Mouse (Mus musculus): ENCODE data around the gene Melk. TPM values are rescaled to one million over a fixed set of nuclear protein-coding genes. Genes with fewer than 3 reads are reported as not detected.

Melk gene
- polyA plus RNA-seq, 1 experiment from 2014 or later, result 68.4 TPM

GRCm38 (mm10) chr4:44292534-44292933 lies 8.1 kb upstream of the Melk start:
- WGBS, result 18% methylated on average over 7 of the region's 7 CpGs
- Histone ChIP-seq H3K9me3 (replicated peaks) (no peaks in the 10 kb centered on the region), H3K36me3 (no peaks in the 10 kb centered on the region), H3K27ac (no peak overlapping the region), H3K4me1 (no peaks in the 10 kb centered on the region), H3K4me3 (no peak overlapping the region), H3K27me3 (ENCODE audit: low read depth, poor library complexity, severe bottlenecking) (no peaks in the 10 kb centered on the region)
- DNase-seq (ENCODE audit: low spot score), result peak; percentile 42

GRCm38 (mm10) chr4:44295837-44296236 lies 4.8 kb upstream of the Melk start:
- Histone ChIP-seq H3K9me3 (replicated peaks) (no peaks in the 10 kb centered on the region), H3K27ac (no peak overlapping the region), H3K27me3 (ENCODE audit: low read depth, poor library complexity, severe bottlenecking) (no peaks in the 10 kb centered on the region), H3K4me1 (no peaks in the 10 kb centered on the region), H3K36me3 (no peaks in the 10 kb centered on the region), H3K4me3 (no peak overlapping the region)
- WGBS, result 52% methylated on average over 1 of the region's 1 CpGs
- DNase-seq (ENCODE audit: low spot score), result no peak

GRCm38 (mm10) chr4:44306585-44306984 lies 5.9 kb downstream of the Melk start:
- peaks cover 87% of the 10 kb centered on the region for H3K36me3 ChIP-seq
- DNase-seq (ENCODE audit: low spot score), result no peak
- H3K27ac ChIP-seq, result no peak overlapping the region
- H3K27me3 ChIP-seq (ENCODE audit: low read depth, poor library complexity, severe bottlenecking), result no peaks in the 10 kb centered on the region
- H3K4me1 ChIP-seq, result peaks cover 13% of the 10 kb centered on the region
- WGBS, result 89% methylated on average over 7 of the region's 7 CpGs
- H3K4me3 ChIP-seq, result no peak overlapping the region
- no peaks in the 10 kb centered on the region for H3K9me3 ChIP-seq (replicated peaks)

GRCm38 (mm10) chr4:44310429-44310828 lies 9.8 kb downstream of the Melk start:
- no peaks in the 10 kb centered on the region for H3K9me3 ChIP-seq (replicated peaks)
- H3K4me1 ChIP-seq, result no peaks in the 10 kb centered on the region
- 90% methylated on average over 4 of the region's 4 CpGs for WGBS
- no peaks in the 10 kb centered on the region for H3K27me3 ChIP-seq (ENCODE audit: low read depth, poor library complexity, severe bottlenecking)
- no peak overlapping the region for H3K4me3 ChIP-seq
- peaks cover 97% of the 10 kb centered on the region for H3K36me3 ChIP-seq
- DNase-seq (ENCODE audit: low spot score), result no peak
- H3K27ac ChIP-seq, result no peak overlapping the region

GRCm38 (mm10) chr4:44310911-44311310 lies 10.2 kb downstream of the Melk start:
- no peaks in the 10 kb centered on the region for H3K4me1 ChIP-seq
- H3K27ac ChIP-seq, result no peak overlapping the region
- no peaks in the 10 kb centered on the region for H3K9me3 ChIP-seq (replicated peaks)
- peaks cover 96% of the 10 kb centered on the region for H3K36me3 ChIP-seq
- WGBS, result 86% methylated on average over 4 of the region's 4 CpGs
- DNase-seq (ENCODE audit: low spot score), result no peak
- no peak overlapping the region for H3K4me3 ChIP-seq
- H3K27me3 ChIP-seq (ENCODE audit: low read depth, poor library complexity, severe bottlenecking), result no peaks in the 10 kb centered on the region

- Histone ChIP-seq H3K27me3 (ENCODE audit: low read depth, poor library complexity, severe bottlenecking) (no peaks in the 10 kb centered on the region), H3K27ac (no peak overlapping the region), H3K4me1 (no peaks in the 10 kb centered on the region), H3K9me3 (replicated peaks) (no peaks in the 10 kb centered on the region), H3K36me3 (peaks cover 82% of the 10 kb centered on the region), H3K4me3 (no peak overlapping the region)
- 83% methylated on average over 12 of the region's 12 CpGs for WGBS
- no peak for DNase-seq (ENCODE audit: low spot score)
Measured at GRCm38 (mm10) chr4:44316270-44316809, 15.7 kb downstream of the Melk start.

- WGBS, result 95% methylated on average over 6 of the region's 6 CpGs
Measured at GRCm38 (mm10) chr4:44320448-44320847, 19.8 kb downstream of the Melk start.

GRCm38 (mm10) chr4:44322124-44322523 lies 21.4 kb downstream of the Melk start:
- DNase-seq (ENCODE audit: low spot score), result no peak
- no peaks in the 10 kb centered on the region for H3K9me3 ChIP-seq (replicated peaks)
- H3K27me3 ChIP-seq (ENCODE audit: low read depth, poor library complexity, severe bottlenecking), result no peaks in the 10 kb centered on the region
- no peaks in the 10 kb centered on the region for H3K4me1 ChIP-seq
- WGBS, result 96% methylated on average over 7 of the region's 7 CpGs
- H3K36me3 ChIP-seq, result peaks cover 80% of the 10 kb centered on the region
- no peak overlapping the region for H3K27ac ChIP-seq
- H3K4me3 ChIP-seq, result no peak overlapping the region

More at GRCm38 (mm10) chr4:44320448-44320847, 19.8 kb downstream of the Melk start:
- Histone ChIP-seq H3K9me3 (replicated peaks) (no peaks in the 10 kb centered on the region), H3K4me1 (no peaks in the 10 kb centered on the region), H3K36me3 (peaks cover 77% of the 10 kb centered on the region), H3K27me3 (ENCODE audit: low read depth, poor library complexity, severe bottlenecking) (no peaks in the 10 kb centered on the region), H3K4me3 (no peak overlapping the region), H3K27ac (no peak overlapping the region)
- no peak for DNase-seq (ENCODE audit: low spot score)

- no peak overlapping the region for H3K4me3 ChIP-seq
- no peak overlapping the region for H3K27ac ChIP-seq
- no peak for DNase-seq (ENCODE audit: low spot score)
- no peaks in the 10 kb centered on the region for H3K9me3 ChIP-seq (replicated peaks)
- 59% methylated on average over 4 of the region's 4 CpGs for WGBS
- peaks cover 83% of the 10 kb centered on the region for H3K36me3 ChIP-seq
- no peaks in the 10 kb centered on the region for H3K4me1 ChIP-seq
- H3K27me3 ChIP-seq (ENCODE audit: low read depth, poor library complexity, severe bottlenecking), result no peaks in the 10 kb centered on the region
Measured at GRCm38 (mm10) chr4:44325453-44325852, 24.8 kb downstream of the Melk start.

- 93% methylated on average over 3 of the region's 3 CpGs for WGBS
Measured at GRCm38 (mm10) chr4:44326721-44327120, 26.0 kb downstream of the Melk start.

GRCm38 (mm10) chr4:44327976-44328375 lies 27.3 kb downstream of the Melk start:
- Histone ChIP-seq H3K9me3 (replicated peaks) (no peaks in the 10 kb centered on the region), H3K36me3 (peaks cover 83% of the 10 kb centered on the region)
- 86% methylated on average over 1 of the region's 1 CpGs for WGBS

More at GRCm38 (mm10) chr4:44326721-44327120, 26.0 kb downstream of the Melk start:
- H3K4me3 ChIP-seq, result no peak overlapping the region
- H3K4me1 ChIP-seq, result no peaks in the 10 kb centered on the region
- no peaks in the 10 kb centered on the region for H3K9me3 ChIP-seq (replicated peaks)
- no peak overlapping the region for H3K27ac ChIP-seq
- H3K36me3 ChIP-seq, result peaks cover 80% of the 10 kb centered on the region
- no peak for DNase-seq (ENCODE audit: low spot score)
- no peaks in the 10 kb centered on the region for H3K27me3 ChIP-seq (ENCODE audit: low read depth, poor library complexity, severe bottlenecking)

GRCm38 (mm10) chr4:44335006-44335405 lies 34.3 kb downstream of the Melk start:
- no peaks in the 10 kb centered on the region for H3K9me3 ChIP-seq (replicated peaks)
- no peak overlapping the region for H3K27ac ChIP-seq
- H3K4me3 ChIP-seq, result no peak overlapping the region
- WGBS, result 94% methylated on average over 8 of the region's 8 CpGs
- peaks cover 63% of the 10 kb centered on the region for H3K36me3 ChIP-seq
- no peaks in the 10 kb centered on the region for H3K27me3 ChIP-seq (ENCODE audit: low read depth, poor library complexity, severe bottlenecking)
- H3K4me1 ChIP-seq, result no peaks in the 10 kb centered on the region
- no peak for DNase-seq (ENCODE audit: low spot score)

More at GRCm38 (mm10) chr4:44327976-44328375, 27.3 kb downstream of the Melk start:
- Histone ChIP-seq H3K27me3 (ENCODE audit: low read depth, poor library complexity, severe bottlenecking) (no peaks in the 10 kb centered on the region), H3K27ac (no peak overlapping the region), H3K4me1 (no peaks in the 10 kb centered on the region), H3K4me3 (no peak overlapping the region)
- no peak for DNase-seq (ENCODE audit: low spot score)

- Histone ChIP-seq H3K36me3 (peaks cover 61% of the 10 kb centered on the region), H3K4me3 (no peak overlapping the region), H3K4me1 (no peaks in the 10 kb centered on the region), H3K9me3 (replicated peaks) (no peaks in the 10 kb centered on the region), H3K27me3 (ENCODE audit: low read depth, poor library complexity, severe bottlenecking) (no peaks in the 10 kb centered on the region), H3K27ac (no peak overlapping the region)
- 97% methylated on average over 7 of the region's 7 CpGs for WGBS
- no peak for DNase-seq (ENCODE audit: low spot score)
Measured at GRCm38 (mm10) chr4:44361670-44362069, 61.0 kb downstream of the Melk start.

- Histone ChIP-seq H3K4me1 (no peaks in the 10 kb centered on the region), H3K4me3 (no peak overlapping the region), H3K9me3 (replicated peaks) (no peaks in the 10 kb centered on the region), H3K27ac (no peak overlapping the region), H3K27me3 (ENCODE audit: low read depth, poor library complexity, severe bottlenecking) (no peaks in the 10 kb centered on the region), H3K36me3 (peaks cover 57% of the 10 kb centered on the region)
- DNase-seq (ENCODE audit: low spot score), result no peak
- 97% methylated on average over 12 of the region's 12 CpGs for WGBS
Measured at GRCm38 (mm10) chr4:44363434-44364013, 62.8 kb downstream of the Melk start.

All from limb, embryonic 10.5 days (tissue).